Mouse (Mus musculus) heart, embryonic 15.5 days (tissue): ENCODE data around the gene Gm9944. TPM values are rescaled to one million over a fixed set of nuclear protein-coding genes. Genes with fewer than 3 reads are reported as not detected.

Source experiments
- ATAC-seq: fragments of 200-750 bp; cut with Nextera tagmentation; replicated peaks from 2 replicates; pipeline ENCODE4 v1.8.0; 2017; ENCODE audit warnings: low read depth, moderate TSS enrichment; ENCODE audit not compliant: insufficient number of reproducible peaks, insufficient read depth, low FRiP score
- H3K27ac ChIP-seq: fragments of 300-500 bp; sonication (generic); 2 replicates; pipeline ENCODE4 v1.5.1; 2015; ENCODE audit warnings: mild to moderate bottlenecking, inconsistent platforms
- H3K27me3 ChIP-seq: fragments of 300-500 bp; sonication (generic); 2 replicates; pipeline ENCODE4 v1.6.1; 2015; ENCODE audit warnings: inconsistent platforms
- H3K36me3 ChIP-seq: fragments of 300-500 bp; sonication (generic); 2 replicates; pipeline ENCODE4 v1.6.1; 2015; ENCODE audit warnings: mild to moderate bottlenecking, inconsistent platforms
- H3K4me1 ChIP-seq: fragments of 300-500 bp; sonication (generic); replicated peaks from 2 replicates; pipeline ENCODE4 v1.6.1; 2015; ENCODE audit warnings: inconsistent platforms
- H3K4me2 ChIP-seq: fragments of 300-500 bp; sonication (generic); 2 replicates; pipeline ENCODE4 v1.6.1; 2015; ENCODE audit warnings: inconsistent platforms, mild to moderate bottlenecking, moderate library complexity
- H3K4me3 ChIP-seq: fragments of 300-500 bp; sonication (generic); 2 replicates; pipeline ENCODE4 v1.5.1; 2015; ENCODE audit warnings: mild to moderate bottlenecking, inconsistent platforms
- H3K9ac ChIP-seq: fragments of 300-500 bp; sonication (generic); 2 replicates; pipeline ENCODE4 v1.6.1; 2015; ENCODE audit warnings: mild to moderate bottlenecking, inconsistent platforms
- H3K9me3 ChIP-seq: fragments of 300-500 bp; sonication (generic); replicated peaks from 2 replicates; pipeline ENCODE4 v1.6.1; 2016; ENCODE audit warnings: inconsistent platforms
- WGBS: fragments of 180-500 bp; shearing (Covaris S2); methylation state at CpG from one replicate; pipeline ENCODE4 v1.1.7; 2015; ENCODE audit warnings: mixed read lengths; 5-methylcytosine and 5-hydroxymethylcytosine counted together
- polyA plus RNA-seq: library from polyadenylated mRNA; unstranded; fragments of >200 nt; fragmentation: Nextera tagmentation; extraction: Ambion mirVana; gene quantifications from 2 replicates; pipeline ENCODE4 v1.2.1, GENCODE M21; 2015

Gene Gm9944
- not detected in 2 replicates for polyA plus RNA-seq

- Histone ChIP-seq H3K27me3 (no peaks in the 10 kb centered on the region), H3K4me3 (no peak within 1 kb of the TSS), H3K4me1 (no peaks in the 10 kb centered on the region), H3K27ac (no peak within 1 kb of the TSS), H3K4me2 (no peak within 1 kb of the TSS), H3K9ac (no peak within 1 kb of the TSS), H3K36me3 (no peaks in the 10 kb centered on the region), H3K9me3 (no peaks in the 10 kb centered on the region)
- no peak for ATAC-seq
- WGBS: 66% methylated on average over 2 of the region's 2 CpGs
Observed at GRCm38 (mm10) chr4:144453217-144453616, at the start of gene Gm9944. Gm9944 (minus strand) TSS chr4:144453317.

DNA sequence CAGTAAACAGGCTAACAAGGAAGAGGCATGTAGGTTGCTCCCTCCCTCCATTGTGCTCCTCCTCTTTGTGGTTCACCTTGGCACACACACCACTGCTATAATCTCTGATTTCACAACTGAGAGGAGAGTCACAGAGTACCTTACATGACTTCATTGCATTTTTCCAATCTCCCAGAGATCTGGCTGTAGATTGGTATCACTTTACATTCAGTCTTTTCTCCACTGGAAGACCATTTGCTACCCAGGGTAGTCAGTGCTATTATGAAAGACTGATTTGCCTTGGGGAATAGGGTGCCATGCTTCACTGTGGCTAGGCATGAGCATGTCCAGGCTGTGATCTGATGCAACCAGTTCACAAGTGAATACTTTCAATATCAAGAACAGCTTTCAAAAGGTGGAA, 40.2 kb upstream of the Gm9944 start:
- Histone ChIP-seq H3K9me3 (no peaks in the 10 kb centered on the region), H3K4me2 (no peak overlapping the region), H3K4me1 (no peaks in the 10 kb centered on the region), H3K9ac (no peak overlapping the region), H3K27me3 (no peaks in the 10 kb centered on the region), H3K4me3 (no peak overlapping the region), H3K36me3 (no peaks in the 10 kb centered on the region), H3K27ac (no peak overlapping the region)
- ATAC-seq: no peak

GRCm38 (mm10) chr4:144468091-144468490, 15.0 kb upstream of the Gm9944 start:
- Histone ChIP-seq H3K4me3 (no peak overlapping the region), H3K36me3 (no peaks in the 10 kb centered on the region), H3K27ac (no peak overlapping the region), H3K4me2 (no peak overlapping the region), H3K27me3 (no peaks in the 10 kb centered on the region), H3K9me3 (no peaks in the 10 kb centered on the region), H3K4me1 (no peaks in the 10 kb centered on the region), H3K9ac (no peak overlapping the region)
- no peak for ATAC-seq
- 60% methylated on average over 1 of the region's 1 CpGs for WGBS

DNA sequence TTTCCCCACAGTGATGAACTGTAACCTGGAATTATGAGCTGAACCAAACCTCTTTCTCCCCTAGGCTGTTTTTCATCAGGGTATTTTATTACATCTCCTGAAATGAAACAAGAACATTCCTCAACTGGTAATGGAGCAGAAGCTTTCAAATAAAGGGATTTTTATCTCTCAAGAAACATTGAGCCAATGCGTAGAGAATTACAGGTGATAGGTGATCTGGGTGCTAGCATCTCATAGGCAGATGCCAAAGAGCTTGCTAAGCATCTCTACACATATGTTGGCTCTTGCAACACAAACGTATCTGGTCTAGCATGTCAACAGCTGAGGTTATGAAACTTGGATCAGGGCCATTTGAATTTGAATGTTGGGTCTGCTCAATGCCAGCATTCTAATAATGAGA, 12.1 kb upstream of the Gm9944 start:
- Histone ChIP-seq H3K4me2 (no peak overlapping the region), H3K9me3 (no peaks in the 10 kb centered on the region), H3K36me3 (no peaks in the 10 kb centered on the region), H3K27me3 (no peaks in the 10 kb centered on the region), H3K4me3 (no peak overlapping the region), H3K9ac (no peak overlapping the region), H3K27ac (no peak overlapping the region), H3K4me1 (no peaks in the 10 kb centered on the region)
- whole genome bisulfite sequencing: 59% methylated on average over 2 of the region's 2 CpGs
- no peak for ATAC-seq

DNA sequence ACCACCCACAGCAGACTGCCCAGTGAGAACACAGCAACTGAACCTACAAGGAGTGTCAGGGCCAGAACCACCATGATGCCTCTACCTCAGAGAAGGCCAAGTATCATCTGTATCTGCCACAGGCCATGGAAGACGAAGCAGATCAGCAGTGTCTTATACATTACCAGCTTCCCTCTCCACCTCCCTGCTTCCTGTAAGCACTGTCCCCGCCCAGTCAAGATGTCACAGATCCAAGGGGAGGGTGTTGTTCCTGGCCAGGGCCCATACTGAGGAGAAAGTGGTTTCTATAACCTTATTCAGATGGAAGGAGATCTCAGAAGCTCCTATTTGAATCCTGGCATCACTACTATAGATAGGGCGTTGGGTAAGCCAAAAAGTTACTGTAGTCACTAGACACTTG, 10.5 kb upstream of the Gm9944 start, which contains the start of gene Aadacl3:
TSS of gene Aadacl3 (minus strand) at position 101 of the 400 bp plus-strand sequence.
- no peak for ATAC-seq
- WGBS: 56% methylated on average over 3 of the region's 3 CpGs
- H3K36me3 ChIP-seq: no peaks in the 10 kb centered on the region
- no peaks in the 10 kb centered on the region for H3K9me3 ChIP-seq
- H3K4me1 ChIP-seq: no peaks in the 10 kb centered on the region
- no peak within 1 kb of the TSS for H3K27ac ChIP-seq
- no peak within 1 kb of the TSS for H3K9ac ChIP-seq
- no peaks in the 10 kb centered on the region for H3K27me3 ChIP-seq
- H3K4me2 ChIP-seq: no peak within 1 kb of the TSS
- H3K4me3 ChIP-seq: no peak within 1 kb of the TSS

- ATAC-seq: no peak
- Histone ChIP-seq H3K4me3 (no peak overlapping the region), H3K9ac (no peak overlapping the region), H3K27ac (no peak overlapping the region), H3K36me3 (no peaks in the 10 kb centered on the region), H3K4me1 (no peaks in the 10 kb centered on the region), H3K27me3 (no peaks in the 10 kb centered on the region), H3K4me2 (no peak overlapping the region), H3K9me3 (no peaks in the 10 kb centered on the region)
- WGBS: 66% methylated on average over 2 of the region's 2 CpGs
Observed at GRCm38 (mm10) chr4:144448546-144448945, 4.6 kb downstream of the Gm9944 start.

- WGBS: 69% methylated on average over 1 of the region's 1 CpGs
- no peak overlapping the region for H3K27ac ChIP-seq
- H3K9ac ChIP-seq: no peak overlapping the region
- no peaks in the 10 kb centered on the region for H3K4me1 ChIP-seq
- no peak for ATAC-seq
- H3K36me3 ChIP-seq: no peaks in the 10 kb centered on the region
- no peaks in the 10 kb centered on the region for H3K27me3 ChIP-seq
- no peak overlapping the region for H3K4me2 ChIP-seq
- H3K4me3 ChIP-seq: no peak overlapping the region
- H3K9me3 ChIP-seq: no peaks in the 10 kb centered on the region
Observed at GRCm38 (mm10) chr4:144441582-144441981, 11.5 kb downstream of the Gm9944 start.

DNA sequence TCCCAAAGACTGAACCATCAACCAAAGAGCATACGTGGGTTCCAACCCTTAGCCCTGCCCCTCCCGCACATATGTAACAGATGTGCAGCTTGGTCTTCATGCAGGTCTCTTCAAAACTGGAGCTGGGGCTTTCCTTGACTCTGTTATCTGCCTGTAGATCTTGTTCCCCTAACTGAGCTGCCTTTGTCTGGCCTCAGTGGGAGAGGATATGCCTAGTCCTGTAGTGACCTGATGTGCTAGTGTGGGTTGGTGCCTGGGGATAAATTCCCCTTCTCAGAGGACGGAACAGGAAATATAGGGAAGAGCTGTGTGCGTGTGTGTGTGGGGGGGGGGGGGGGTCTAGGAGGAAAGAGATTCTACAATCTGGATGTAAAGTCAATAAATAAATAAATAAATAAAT, 12.0 kb downstream of the Gm9944 start:
- Histone ChIP-seq H3K9ac (no peak overlapping the region), H3K4me2 (no peak overlapping the region), H3K36me3 (no peaks in the 10 kb centered on the region), H3K9me3 (no peaks in the 10 kb centered on the region), H3K27me3 (no peaks in the 10 kb centered on the region), H3K4me3 (no peak overlapping the region), H3K4me1 (no peaks in the 10 kb centered on the region), H3K27ac (no peak overlapping the region)
- 81% methylated on average over 4 of the region's 4 CpGs for WGBS
- no peak for ATAC-seq

- Histone ChIP-seq H3K9ac (no peak within 1 kb of the TSS), H3K36me3 (no peaks in the 10 kb centered on the region), H3K4me3 (no peak within 1 kb of the TSS), H3K27ac (no peak within 1 kb of the TSS), H3K4me1 (no peaks in the 10 kb centered on the region), H3K9me3 (no peaks in the 10 kb centered on the region), H3K4me2 (no peak within 1 kb of the TSS), H3K27me3 (no peaks in the 10 kb centered on the region)
- ATAC-seq: no peak
Observed at GRCm38 (mm10) chr4:144438672-144439071, 14.4 kb downstream of the Gm9944 start, which contains the start of gene 1700012P22Rik. 1700012P22Rik (minus strand) TSS chr4:144438772.

- H3K9me3 ChIP-seq: no peaks in the 10 kb centered on the region
- no peak overlapping the region for H3K4me2 ChIP-seq
- H3K4me1 ChIP-seq: no peaks in the 10 kb centered on the region
- no peak for ATAC-seq
- H3K36me3 ChIP-seq: no peaks in the 10 kb centered on the region
- H3K27ac ChIP-seq: no peak overlapping the region
- no peak overlapping the region for H3K4me3 ChIP-seq
- no peak overlapping the region for H3K9ac ChIP-seq
- 85% methylated on average over 5 of the region's 5 CpGs for WGBS
- no peaks in the 10 kb centered on the region for H3K27me3 ChIP-seq
Observed at GRCm38 (mm10) chr4:144433216-144433615, 19.9 kb downstream of the Gm9944 start.

- no peak for ATAC-seq
- H3K9ac ChIP-seq: no peak overlapping the region
- H3K4me3 ChIP-seq: no peak overlapping the region
- WGBS: 75% methylated on average over 2 of the region's 2 CpGs
- H3K27ac ChIP-seq: no peak overlapping the region
- no peaks in the 10 kb centered on the region for H3K27me3 ChIP-seq
- H3K36me3 ChIP-seq: no peaks in the 10 kb centered on the region
- H3K9me3 ChIP-seq: no peaks in the 10 kb centered on the region
- H3K4me1 ChIP-seq: no peaks in the 10 kb centered on the region
- no peak overlapping the region for H3K4me2 ChIP-seq
Observed at GRCm38 (mm10) chr4:144430723-144431122, 22.4 kb downstream of the Gm9944 start.

GRCm38 (mm10) chr4:144428868-144429267, 24.2 kb downstream of the Gm9944 start:
- Histone ChIP-seq H3K27ac (no peak overlapping the region), H3K9ac (no peak overlapping the region), H3K4me1 (no peaks in the 10 kb centered on the region), H3K4me3 (no peak overlapping the region), H3K4me2 (no peak overlapping the region), H3K36me3 (no peaks in the 10 kb centered on the region), H3K27me3 (no peaks in the 10 kb centered on the region), H3K9me3 (no peaks in the 10 kb centered on the region)
- 22% methylated on average over 3 of the region's 3 CpGs for WGBS
- ATAC-seq: no peak
